Mouse (Mus musculus) layer of hippocampus, postnatal 10 days (tissue): ENCODE measurements around the gene Ppp1r36. TPM values are rescaled to one million over a fixed set of nuclear protein-coding genes. Genes with fewer than 3 reads are reported as not detected.
A peak's percentile ranks its signal among the peaks of the same experiment; 100 is the strongest.
"Not testable (repeated sequence)": the region's sequence is repeated elsewhere in the genome, so short reads cannot be mapped to it uniquely, and the experiment has no call there.

ENCODE experiments used
- DNase-seq, 2 experiments: peaks; one replicate each; pipeline ENCODE4 v3.0.0; 2021; ENCODE audit warnings: low spot score in 2 of 2
- total RNA-seq, 2 experiments: library from RNA; stranded (reverse); gene quantifications; 2 replicates each; pipeline ENCODE4 v1.2.3; 2021

Ppp1r36 gene
- total RNA-seq, 2 experiments from 2014 or later, result 1.5 to 2.5 TPM

GRCm38 (mm10) chr12:76392979-76393378 is 24.4 kb upstream of the Ppp1r36 start:
- no peak for DNase-seq

GRCm38 (mm10) chr12:76397281-76397680 is 20.1 kb upstream of the Ppp1r36 start:
- DNase-seq, result no peak

- no peak for DNase-seq
Observed at GRCm38 (mm10) chr12:76401674-76402073, 15.7 kb upstream of the Ppp1r36 start.

- DNase-seq, result peak; percentile 13 to 15
Observed at GRCm38 (mm10) chr12:76402991-76403885, 14.1 kb upstream of the Ppp1r36 start.

GRCm38 (mm10) chr12:76403886-76404537 is 13.3 kb upstream of the Ppp1r36 start, which contains the start of gene Hspa2:
TSS of gene Hspa2 (plus strand) at chr12:76404176.
- peak; percentile 100 for DNase-seq

GRCm38 (mm10) chr12:76404836-76405182 is 12.5 kb upstream of the Ppp1r36 start:
- peak in 1 of 2 experiments; percentile 38 for DNase-seq

- DNase-seq, result peak; percentile 33 to 49
Observed at GRCm38 (mm10) chr12:76405183-76405970, 12.0 kb upstream of the Ppp1r36 start.

- DNase-seq, result no peak
Observed at GRCm38 (mm10) chr12:76405971-76406370, 11.4 kb upstream of the Ppp1r36 start.

GRCm38 (mm10) chr12:76407184-76407583 is 10.2 kb upstream of the Ppp1r36 start:
- DNase-seq, result no peak

- no peak for DNase-seq
Observed at GRCm38 (mm10) chr12:76409166-76409565, 8.2 kb upstream of the Ppp1r36 start.

GRCm38 (mm10) chr12:76415383-76416010 is 1.8 kb upstream of the Ppp1r36 start:
- no peak for DNase-seq

- no peak for DNase-seq
Observed at GRCm38 (mm10) chr12:76418346-76418745, 1.0 kb downstream of the Ppp1r36 start.

GRCm38 (mm10) chr12:76425256-76425655 is 7.9 kb downstream of the Ppp1r36 start:
- no peak for DNase-seq

- no peak for DNase-seq
Observed at GRCm38 (mm10) chr12:76427546-76427945, 10.2 kb downstream of the Ppp1r36 start.

GRCm38 (mm10) chr12:76430879-76431406 is 13.6 kb downstream of the Ppp1r36 start:
- peak in 1 of 2 experiments; percentile 42 for DNase-seq

GRCm38 (mm10) chr12:76431431-76431830 is 14.1 kb downstream of the Ppp1r36 start:
- peak in 1 of 2 experiments; percentile 36 for DNase-seq

GRCm38 (mm10) chr12:76434111-76434510 is 16.8 kb downstream of the Ppp1r36 start:
- DNase-seq, result no peak

GRCm38 (mm10) chr12:76435084-76435483 is 17.7 kb downstream of the Ppp1r36 start:
- DNase-seq, result no peak

- no peak for DNase-seq
Observed at GRCm38 (mm10) chr12:76435549-76435948, 18.2 kb downstream of the Ppp1r36 start.

- DNase-seq, result not testable (repeated sequence)
Observed at GRCm38 (mm10) chr12:76443488-76443887, 26.1 kb downstream of the Ppp1r36 start.

GRCm38 (mm10) chr12:76444359-76444772 is 27.0 kb downstream of the Ppp1r36 start:
- DNase-seq, result no peak
